Mouse (Mus musculus): ENCODE data around the gene Ptprs. TPM values are rescaled to one million over a fixed set of nuclear protein-coding genes. Genes with fewer than 3 reads are reported as not detected.

Ptprs gene
- polyA plus RNA-seq, 1 experiment from 2014 or later: 44.7 TPM

- DNase-seq (ENCODE audit: low spot score): no peak
- Histone ChIP-seq H3K4me1 (replicated peaks; ENCODE audit: insufficient read depth, low read length) (no peaks in the 10 kb centered on the region), H3K9ac (ENCODE audit: low read depth, low read length) (no peak overlapping the region), H3K27me3 (ENCODE audit: insufficient read depth, low read length) (no peaks in the 10 kb centered on the region), H3K4me3 (replicated peaks; ENCODE audit: low read depth, low read length) (no peak overlapping the region), H3K27ac (no peak overlapping the region), H3K9me3 (replicated peaks; ENCODE audit: low read length) (no peaks in the 10 kb centered on the region), H3K36me3 (ENCODE audit: insufficient read depth, low read length) (peaks cover 26% of the 10 kb centered on the region), H3K4me2 (ENCODE audit: low read length) (no peak overlapping the region)
- 97% methylated on average over 3 of the region's 3 CpGs for WGBS
- no peak for ATAC-seq (replicated peaks; ENCODE audit: low FRiP score, low read depth)
- TF ChIP-seq CTCF (IDR thresholded peaks at IDR 0.05; ENCODE audit: low read depth): no peak
Measured at GRCm38 (mm10) chr17:56444771-56445170, 31.5 kb downstream of the Ptprs start.

DNA sequence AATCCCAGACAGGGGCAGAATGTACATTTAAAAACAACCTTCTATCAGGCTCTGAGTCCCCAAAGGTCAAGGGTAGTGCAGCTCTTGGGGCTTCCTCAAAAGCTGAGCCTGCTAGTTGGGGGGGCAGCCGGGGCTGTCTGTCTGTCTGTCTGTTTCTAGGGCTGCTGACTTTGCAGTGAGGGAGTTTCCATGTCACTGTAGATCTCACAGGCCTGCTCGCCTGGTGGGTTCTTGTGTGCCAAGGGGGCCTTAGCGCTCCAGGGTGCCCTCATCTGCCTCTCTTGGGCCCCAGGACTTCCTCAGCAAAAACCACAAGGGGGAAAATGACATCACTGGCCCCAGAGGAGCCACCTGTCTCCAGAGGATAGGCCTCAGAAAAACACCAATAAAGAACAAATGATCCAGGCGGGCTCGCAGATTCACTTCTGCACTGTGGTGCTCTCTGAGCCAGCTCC, 32.9 kb downstream of the Ptprs start:
- Histone ChIP-seq H3K27ac (no peak overlapping the region), H3K4me1 (replicated peaks; ENCODE audit: insufficient read depth, low read length) (no peaks in the 10 kb centered on the region), H3K9me3 (replicated peaks; ENCODE audit: low read length) (no peaks in the 10 kb centered on the region), H3K4me3 (replicated peaks; ENCODE audit: low read depth, low read length) (no peak overlapping the region), H3K27me3 (ENCODE audit: insufficient read depth, low read length) (no peaks in the 10 kb centered on the region), H3K36me3 (ENCODE audit: insufficient read depth, low read length) (peaks cover 23% of the 10 kb centered on the region), H3K4me2 (ENCODE audit: low read length) (no peak overlapping the region), H3K9ac (ENCODE audit: low read depth, low read length) (no peak overlapping the region)
- no peak for ATAC-seq (replicated peaks; ENCODE audit: low FRiP score, low read depth)
- WGBS: 81% methylated on average over 5 of the region's 5 CpGs
- DNase-seq (ENCODE audit: low spot score): no peak
- no peak for TF ChIP-seq CTCF (IDR thresholded peaks at IDR 0.05; ENCODE audit: low read depth)

DNA sequence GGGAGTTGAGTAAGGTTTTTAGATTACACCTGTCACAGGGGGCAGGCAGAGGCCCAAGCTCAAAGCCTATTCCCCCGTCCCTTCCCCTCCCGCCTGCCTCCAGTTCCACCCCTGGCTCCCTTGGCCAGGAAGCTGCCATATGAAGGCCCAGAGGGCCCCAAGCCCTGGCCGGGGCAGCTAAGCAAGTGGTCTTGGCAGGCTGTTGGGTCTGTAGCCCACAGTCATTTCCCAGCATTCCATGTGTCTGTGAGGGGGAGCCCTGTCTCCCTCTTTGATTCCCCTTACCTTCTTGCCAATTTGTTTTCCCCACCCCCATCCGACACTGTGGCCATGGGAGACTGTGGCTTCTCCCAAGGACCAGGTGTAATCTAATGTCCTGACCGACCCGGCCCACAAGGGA, 34.0 kb downstream of the Ptprs start:
- DNase-seq (ENCODE audit: low spot score): no peak
- H3K27me3 ChIP-seq (ENCODE audit: insufficient read depth, low read length): no peaks in the 10 kb centered on the region
- 73% methylated on average over 6 of the region's 6 CpGs for WGBS
- H3K4me2 ChIP-seq (ENCODE audit: low read length): no peak overlapping the region
- H3K36me3 ChIP-seq (ENCODE audit: insufficient read depth, low read length): peaks cover 19% of the 10 kb centered on the region
- no peaks in the 10 kb centered on the region for H3K4me1 ChIP-seq (replicated peaks; ENCODE audit: insufficient read depth, low read length)
- H3K9me3 ChIP-seq (replicated peaks; ENCODE audit: low read length): no peaks in the 10 kb centered on the region
- no peak overlapping the region for H3K27ac ChIP-seq
- no peak for ATAC-seq (replicated peaks; ENCODE audit: low FRiP score, low read depth)
- no peak overlapping the region for H3K9ac ChIP-seq (ENCODE audit: low read depth, low read length)
- no peak overlapping the region for H3K4me3 ChIP-seq (replicated peaks; ENCODE audit: low read depth, low read length)
- TF ChIP-seq CTCF (IDR thresholded peaks at IDR 0.05; ENCODE audit: low read depth): no peak

DNA sequence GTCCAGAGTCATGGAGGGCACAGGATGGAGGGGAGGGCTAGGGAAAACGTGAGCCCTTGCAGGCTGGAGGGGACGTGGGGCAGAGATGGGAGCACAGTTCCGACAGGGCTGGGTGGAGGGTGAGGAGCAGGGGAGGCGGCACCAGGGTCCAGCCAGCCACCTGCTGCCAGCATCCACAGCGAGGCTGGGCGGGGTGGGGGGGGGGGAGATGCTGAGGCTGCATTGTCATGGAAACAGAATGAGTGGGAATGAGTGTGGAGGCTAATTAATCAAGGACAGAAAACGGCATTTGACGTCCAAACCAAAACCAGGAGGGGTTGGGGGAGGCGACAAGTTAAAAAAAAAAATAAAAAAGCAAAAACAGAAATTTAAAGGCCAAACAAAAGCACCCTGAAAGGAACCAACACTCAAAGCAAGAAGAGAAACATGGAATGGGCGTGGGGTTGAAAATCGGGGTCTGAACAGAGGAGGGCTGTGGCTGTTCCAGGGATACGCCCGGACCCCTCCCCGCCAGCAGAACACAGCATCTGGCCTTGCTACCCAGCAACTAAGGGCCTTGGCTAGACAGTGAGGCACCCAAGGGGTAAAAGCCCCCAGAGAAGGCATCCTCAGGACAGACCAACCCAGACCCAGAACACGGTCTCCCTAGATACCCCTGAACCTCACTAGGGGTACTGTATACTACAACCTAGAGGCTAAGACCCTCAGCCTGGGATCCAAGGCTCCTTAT, 36.4 kb downstream of the Ptprs start:
- TF ChIP-seq CTCF (IDR thresholded peaks at IDR 0.05; ENCODE audit: low read depth): no peak
- H3K9ac ChIP-seq (ENCODE audit: low read depth, low read length): no peak overlapping the region
- no peaks in the 10 kb centered on the region for H3K27me3 ChIP-seq (ENCODE audit: insufficient read depth, low read length)
- no peak for ATAC-seq (replicated peaks; ENCODE audit: low FRiP score, low read depth)
- 76% methylated on average over 15 of the region's 15 CpGs for WGBS
- no peak overlapping the region for H3K4me2 ChIP-seq (ENCODE audit: low read length)
- no peak for DNase-seq (ENCODE audit: low spot score)
- H3K9me3 ChIP-seq (replicated peaks; ENCODE audit: low read length): no peaks in the 10 kb centered on the region
- H3K4me1 ChIP-seq (replicated peaks; ENCODE audit: insufficient read depth, low read length): no peaks in the 10 kb centered on the region
- H3K36me3 ChIP-seq (ENCODE audit: insufficient read depth, low read length): peaks cover 26% of the 10 kb centered on the region; the same call in 1 of the 2 replicates
- H3K4me3 ChIP-seq (replicated peaks; ENCODE audit: low read depth, low read length): no peak overlapping the region
- no peak overlapping the region for H3K27ac ChIP-seq

DNA sequence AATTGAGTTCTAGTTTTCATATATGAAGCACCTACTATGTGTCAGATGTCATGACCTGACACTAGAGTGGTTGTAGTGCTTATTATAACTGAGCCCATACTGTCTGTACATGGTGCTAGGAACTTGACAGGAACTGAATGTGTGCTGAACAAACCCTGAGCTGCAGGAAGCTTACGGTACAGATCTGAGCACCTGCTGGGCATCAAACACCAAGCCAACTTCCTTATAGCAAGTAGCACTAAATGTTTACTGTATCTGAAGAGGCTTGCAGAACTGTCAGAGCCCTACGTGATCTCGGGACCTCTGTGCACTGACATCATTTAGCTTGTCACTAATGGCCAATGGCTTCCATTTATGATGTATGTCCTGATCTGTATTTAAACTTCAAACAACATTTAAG, 44.7 kb downstream of the Ptprs start:
- TF ChIP-seq CTCF (IDR thresholded peaks at IDR 0.05; ENCODE audit: low read depth): no peak
- H3K36me3 ChIP-seq (ENCODE audit: insufficient read depth, low read length): peaks cover 35% of the 10 kb centered on the region

GRCm38 (mm10) chr17:56427857-56428256, 48.4 kb downstream of the Ptprs start:
- TF ChIP-seq CTCF (IDR thresholded peaks at IDR 0.05; ENCODE audit: low read depth): no peak

More for the DNA sequence above, 44.7 kb downstream of the Ptprs start:
- H3K4me1 ChIP-seq (replicated peaks; ENCODE audit: insufficient read depth, low read length): no peaks in the 10 kb centered on the region
- H3K9me3 ChIP-seq (replicated peaks; ENCODE audit: low read length): no peaks in the 10 kb centered on the region
- WGBS: 85% methylated on average over 3 of the region's 3 CpGs
- no peak overlapping the region for H3K27ac ChIP-seq
- no peak overlapping the region for H3K9ac ChIP-seq (ENCODE audit: low read depth, low read length)
- no peak for ATAC-seq (replicated peaks; ENCODE audit: low FRiP score, low read depth)
- no peak for DNase-seq (ENCODE audit: low spot score)
- H3K4me3 ChIP-seq (replicated peaks; ENCODE audit: low read depth, low read length): no peak overlapping the region
- no peaks in the 10 kb centered on the region for H3K27me3 ChIP-seq (ENCODE audit: insufficient read depth, low read length)
- no peak overlapping the region for H3K4me2 ChIP-seq (ENCODE audit: low read length)

More at GRCm38 (mm10) chr17:56427857-56428256, 48.4 kb downstream of the Ptprs start:
- Histone ChIP-seq H3K4me2 (ENCODE audit: low read length) (no peak overlapping the region), H3K9ac (ENCODE audit: low read depth, low read length) (no peak overlapping the region), H3K9me3 (replicated peaks; ENCODE audit: low read length) (no peaks in the 10 kb centered on the region), H3K27ac (no peak overlapping the region), H3K27me3 (ENCODE audit: insufficient read depth, low read length) (no peaks in the 10 kb centered on the region), H3K36me3 (ENCODE audit: insufficient read depth, low read length) (peaks cover 20% of the 10 kb centered on the region; the same call in 1 of the 2 replicates), H3K4me1 (replicated peaks; ENCODE audit: insufficient read depth, low read length) (0 out of 2 replicates have a peak, but pooled peaks cover 5% of the 10 kb centered on the region), H3K4me3 (replicated peaks; ENCODE audit: low read depth, low read length) (no peak overlapping the region)
- ATAC-seq (replicated peaks; ENCODE audit: low FRiP score, low read depth): no peak
- no peak for DNase-seq (ENCODE audit: low spot score)
- 82% methylated on average over 28 of the region's 28 CpGs for WGBS
